Mouse (Mus musculus) midbrain, embryonic 13.5 days (tissue): ENCODE measurements around the gene C4bp. TPM values are rescaled to one million over a fixed set of nuclear protein-coding genes. Genes with fewer than 3 reads are reported as not detected.
A peak's percentile ranks its signal among the peaks of the same experiment; 100 is the strongest.

Experiments
- ATAC-seq: fragments of 200-750 bp; cut with Nextera tagmentation; 2 replicates; pipeline ENCODE4 v1.8.0; 2017; ENCODE audit warnings: mild to moderate bottlenecking, moderate TSS enrichment, moderate library complexity
- H3K27ac ChIP-seq: fragments of 300-500 bp; sonication (generic); 2 replicates; pipeline ENCODE4 v1.5.1; 2015; ENCODE audit warnings: inconsistent platforms, mild to moderate bottlenecking, moderate library complexity
- H3K27me3 ChIP-seq: fragments of 300-500 bp; sonication (generic); 2 replicates; pipeline ENCODE4 v1.6.1; 2015; ENCODE audit warnings: mild to moderate bottlenecking, inconsistent platforms
- H3K36me3 ChIP-seq: fragments of 300-500 bp; sonication (generic); 2 replicates; pipeline ENCODE4 v1.6.1; 2015; ENCODE audit warnings: mild to moderate bottlenecking, inconsistent platforms
- H3K4me1 ChIP-seq: fragments of 300-500 bp; sonication (generic); replicated peaks from 2 replicates; pipeline ENCODE4 v1.6.1; 2015; ENCODE audit warnings: inconsistent platforms
- H3K4me2 ChIP-seq: fragments of 300-500 bp; sonication (generic); replicated peaks from 2 replicates; pipeline ENCODE4 v1.6.1; 2015; ENCODE audit warnings: moderate library complexity, mild to moderate bottlenecking, inconsistent platforms
- H3K4me3 ChIP-seq: fragments of 300-500 bp; sonication (generic); replicated peaks from 2 replicates; pipeline ENCODE4 v1.5.1; 2015; ENCODE audit warnings: mild to moderate bottlenecking, inconsistent platforms
- H3K9ac ChIP-seq: fragments of 300-500 bp; sonication (generic); replicated peaks from 2 replicates; pipeline ENCODE4 v1.6.1; 2015; ENCODE audit warnings: mild to moderate bottlenecking, inconsistent platforms
- H3K9me3 ChIP-seq: fragments of 300-500 bp; sonication (generic); 2 replicates; pipeline ENCODE4 v1.6.1; 2016; ENCODE audit warnings: mild to moderate bottlenecking, inconsistent platforms
- WGBS: fragments of 180-500 bp; shearing (Covaris S2); methylation state at CpG from one replicate; pipeline ENCODE4 v1.1.7; 2015; 5-methylcytosine and 5-hydroxymethylcytosine counted together
- polyA plus RNA-seq: library from polyadenylated mRNA; unstranded; fragments of >200 nt; fragmentation: Nextera tagmentation; extraction: Ambion mirVana; gene quantifications from 2 replicates; pipeline ENCODE4 v1.2.1, GENCODE M21; 2015

C4bp gene
- polyA plus RNA-seq, 1 experiment from 2014 or later, result not detected

GRCm38 (mm10) chr1:130644103-130644502 lies 17.3 kb downstream of the C4bp start:
- 37% methylated on average over 4 of the region's 4 CpGs for WGBS
- ATAC-seq, result no peak
- no peak overlapping the region for H3K27ac ChIP-seq

DNA sequence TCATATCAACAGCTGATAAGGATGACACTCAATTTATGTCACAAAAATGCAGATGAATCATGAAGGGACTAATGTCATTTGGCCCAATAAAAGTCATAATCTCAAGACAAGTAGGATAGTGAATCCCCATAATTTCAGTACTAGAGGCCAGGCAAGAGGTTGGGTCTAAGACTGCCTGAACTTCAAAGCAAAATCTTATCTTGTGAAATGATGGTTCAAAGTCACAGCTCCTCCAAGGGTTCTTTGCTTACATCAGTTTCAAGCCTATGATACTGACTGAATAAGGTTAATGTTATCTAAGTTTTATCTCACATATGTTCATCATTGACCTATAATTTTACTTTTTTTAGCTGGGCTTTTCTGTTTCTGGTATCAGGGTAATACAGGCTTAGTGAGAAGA lies 20.5 kb downstream of the C4bp start:
- Histone ChIP-seq H3K4me2 (no peak overlapping the region), H3K27me3 (no peaks in the 10 kb centered on the region), H3K9me3 (no peaks in the 10 kb centered on the region), H3K27ac (no peak overlapping the region), H3K4me1 (0 out of 2 replicates have a peak, but pooled peaks cover 4% of the 10 kb centered on the region), H3K4me3 (no peak overlapping the region), H3K9ac (no peak overlapping the region), H3K36me3 (no peaks in the 10 kb centered on the region)
- no peak for ATAC-seq

More at GRCm38 (mm10) chr1:130644103-130644502, 17.3 kb downstream of the C4bp start:
- Histone ChIP-seq H3K36me3 (no peaks in the 10 kb centered on the region), H3K9ac (no peak overlapping the region), H3K4me3 (no peak overlapping the region), H3K27me3 (no peaks in the 10 kb centered on the region), H3K4me2 (no peak overlapping the region), H3K9me3 (no peaks in the 10 kb centered on the region), H3K4me1 (0 out of 2 replicates have a peak, but pooled peaks cover 4% of the 10 kb centered on the region)

- no peak overlapping the region for H3K4me2 ChIP-seq
- WGBS, result 36% methylated on average over 16 of the region's 16 CpGs
- 0 out of 2 replicates have a peak, but pooled peaks have one; percentile 67 for ATAC-seq
Measured at GRCm38 (mm10) chr1:130633761-130634410, 27.5 kb downstream of the C4bp start.

GRCm38 (mm10) chr1:130633316-130633715 lies 28.1 kb downstream of the C4bp start:
- Histone ChIP-seq H3K9ac (no peak overlapping the region), H3K4me3 (no peak overlapping the region), H3K27ac (no peak overlapping the region), H3K9me3 (no peaks in the 10 kb centered on the region), H3K4me1 (no peaks in the 10 kb centered on the region), H3K36me3 (no peaks in the 10 kb centered on the region), H3K4me2 (no peak overlapping the region), H3K27me3 (no peaks in the 10 kb centered on the region)
- 85% methylated on average over 8 of the region's 8 CpGs for WGBS
- no peak for ATAC-seq

More at GRCm38 (mm10) chr1:130633761-130634410, 27.5 kb downstream of the C4bp start:
- Histone ChIP-seq H3K4me3 (no peak overlapping the region), H3K9ac (no peak overlapping the region), H3K36me3 (no peaks in the 10 kb centered on the region), H3K9me3 (no peaks in the 10 kb centered on the region), H3K27me3 (no peaks in the 10 kb centered on the region), H3K4me1 (no peaks in the 10 kb centered on the region), H3K27ac (no peak overlapping the region)

DNA sequence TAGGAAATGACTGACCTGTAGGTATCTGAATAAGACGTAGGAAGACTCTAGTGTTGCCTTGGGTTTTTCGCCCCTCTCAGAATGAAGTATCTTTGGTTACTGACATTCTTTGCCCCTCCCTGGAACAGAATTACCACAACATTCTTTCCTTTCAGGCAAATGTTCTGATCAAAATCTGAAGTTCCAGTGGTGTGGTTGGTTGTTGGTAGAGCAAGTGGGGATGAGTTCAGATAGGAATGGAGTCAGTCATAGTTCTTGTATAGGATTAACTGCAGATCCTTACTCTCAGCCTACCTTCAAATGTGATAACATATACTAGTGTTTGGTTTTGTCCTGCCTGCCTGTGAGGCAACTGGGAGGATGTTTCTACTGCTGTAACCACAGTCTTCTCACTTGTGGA lies 31.9 kb downstream of the C4bp start, which contains the start of gene Zp3r:
TSS of gene Zp3r (minus strand) at position 101 of the 400 bp plus-strand sequence.
- ATAC-seq, result no peak
- Histone ChIP-seq H3K27ac (no peak within 1 kb of the TSS), H3K4me2 (no peak within 1 kb of the TSS), H3K4me3 (no peak within 1 kb of the TSS), H3K9ac (no peak within 1 kb of the TSS), H3K27me3 (no peaks in the 10 kb centered on the region), H3K4me1 (no peaks in the 10 kb centered on the region), H3K36me3 (no peaks in the 10 kb centered on the region), H3K9me3 (no peaks in the 10 kb centered on the region; the same call in 1 of the 2 replicates)
- whole genome bisulfite sequencing, result 97% methylated on average over 2 of the region's 2 CpGs

DNA sequence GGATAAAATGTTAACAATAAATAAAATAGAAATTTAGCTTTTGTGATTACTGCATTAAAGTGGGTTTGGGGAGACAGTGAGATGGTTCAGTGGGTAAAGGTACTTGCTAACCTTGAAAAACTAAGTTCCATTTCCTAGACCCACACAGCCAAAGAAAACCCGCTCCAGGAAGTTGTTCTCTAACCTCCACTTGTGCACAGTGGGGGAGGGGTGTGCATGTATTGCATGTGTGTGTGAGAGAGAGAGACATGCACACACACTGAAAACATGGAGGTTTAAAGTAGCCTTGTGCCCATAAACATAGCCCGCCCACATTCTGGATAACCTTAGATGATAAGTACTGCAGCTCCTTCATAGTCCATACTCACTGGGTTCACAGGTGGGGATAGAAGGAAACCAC lies 65.1 kb downstream of the C4bp start:
- WGBS, result 91% methylated on average over 2 of the region's 2 CpGs
- Histone ChIP-seq H3K27me3 (no peaks in the 10 kb centered on the region), H3K4me2 (no peak overlapping the region), H3K4me3 (no peak overlapping the region), H3K9me3 (no peaks in the 10 kb centered on the region), H3K27ac (no peak overlapping the region), H3K36me3 (no peaks in the 10 kb centered on the region), H3K9ac (no peak overlapping the region), H3K4me1 (no peaks in the 10 kb centered on the region)
- no peak for ATAC-seq

DNA sequence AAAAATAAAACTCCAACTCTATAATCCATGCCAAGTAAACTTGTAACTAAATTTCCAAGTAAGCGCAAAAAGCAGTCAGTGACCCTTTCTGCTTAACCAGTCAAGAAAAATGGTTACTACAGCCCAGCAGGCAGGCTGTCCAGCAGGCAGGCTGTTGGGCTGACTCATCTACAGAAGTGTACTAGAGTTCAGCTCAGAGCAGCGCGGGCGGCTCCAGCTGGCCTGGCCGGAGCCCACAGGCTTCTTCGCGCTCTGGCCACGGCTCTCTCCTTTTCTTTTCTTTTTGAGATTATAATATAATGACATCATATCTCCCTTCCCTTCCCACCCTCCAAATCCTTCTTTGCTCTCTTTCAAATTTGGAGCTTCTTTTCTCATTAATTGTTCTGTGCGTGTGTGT lies 72.8 kb downstream of the C4bp start:
- Histone ChIP-seq H3K27ac (no peak overlapping the region), H3K9ac (no peak overlapping the region), H3K4me2 (no peak overlapping the region), H3K4me3 (no peak overlapping the region), H3K36me3 (no peaks in the 10 kb centered on the region), H3K9me3 (no peaks in the 10 kb centered on the region), H3K4me1 (no peaks in the 10 kb centered on the region), H3K27me3 (no peaks in the 10 kb centered on the region)
- no peak for ATAC-seq
- WGBS, result 82% methylated on average over 9 of the region's 9 CpGs

Other genes with a start within 250 kb of the C4bp start
- gene Cd55b, start 238.6 kb downstream of the C4bp start, polyA plus RNA-seq, result not detected in 2 replicates
- gene Cd55, start 198.9 kb downstream of the C4bp start, polyA plus RNA-seq, result 4.2 and 5.0 TPM in 2 replicates
- not detected in 2 replicates for gene Zp3r, start 32.0 kb downstream of the C4bp start, polyA plus RNA-seq
- gene Gm29427, start 54.2 kb upstream of the C4bp start, polyA plus RNA-seq, result 0.09 TPM in 1 of 2 replicates, not detected in the other
- 20.5 and 23.5 TPM in 2 replicates for gene Yod1, start 55.7 kb upstream of the C4bp start, polyA plus RNA-seq
- gene Pfkfb2, start 67.6 kb upstream of the C4bp start, polyA plus RNA-seq, result 21.3 and 21.5 TPM in 2 replicates
- gene AA986860, start 70.3 kb upstream of the C4bp start, polyA plus RNA-seq, result 0.43 and 0.71 TPM in 2 replicates
- not detected in 2 replicates for gene Fcamr, start 139.3 kb upstream of the C4bp start, polyA plus RNA-seq
- not detected in 2 replicates for gene Pigr, start 165.1 kb upstream of the C4bp start, polyA plus RNA-seq
- not detected in 2 replicates for gene Fcmr, start 204.0 kb upstream of the C4bp start, polyA plus RNA-seq
- not detected in 2 replicates for gene Il24, start 225.8 kb upstream of the C4bp start, polyA plus RNA-seq
- not detected in 2 replicates for gene Il20, start 249.8 kb upstream of the C4bp start, polyA plus RNA-seq